Mouse (Mus musculus): Measurements from ENCODE around the gene Capn15.

Gene Capn15

DNA sequence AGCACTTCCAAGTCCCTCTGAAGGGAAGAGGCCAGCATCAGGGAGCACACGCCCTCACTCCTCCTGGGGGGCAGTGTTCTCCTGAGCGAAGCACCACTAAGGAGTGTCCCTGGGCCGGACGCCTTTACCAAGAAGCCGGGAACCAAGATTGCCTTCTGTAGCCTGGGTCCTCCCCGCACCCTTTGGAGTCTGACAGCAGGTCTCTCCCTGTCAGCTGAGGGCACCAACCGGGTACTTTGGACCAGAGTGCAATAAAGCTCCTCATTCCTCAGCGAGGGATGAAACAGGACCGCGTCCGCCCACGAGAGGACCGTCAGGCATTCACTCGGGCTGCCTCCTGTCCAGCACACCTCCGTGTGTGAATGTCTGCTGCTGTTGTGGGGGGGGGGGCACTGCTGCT lies 19.1 kb upstream of the Capn15 start:
- in situ Hi-C loops (cut with MboI; ENCODE audit: low sequenced_read_pairs) = loop anchor here (25.0 kb wide), 1 partner anchor 117 kb away; the partner anchor contains the start of genes Mettl26 and Wfikkn1

DNA sequence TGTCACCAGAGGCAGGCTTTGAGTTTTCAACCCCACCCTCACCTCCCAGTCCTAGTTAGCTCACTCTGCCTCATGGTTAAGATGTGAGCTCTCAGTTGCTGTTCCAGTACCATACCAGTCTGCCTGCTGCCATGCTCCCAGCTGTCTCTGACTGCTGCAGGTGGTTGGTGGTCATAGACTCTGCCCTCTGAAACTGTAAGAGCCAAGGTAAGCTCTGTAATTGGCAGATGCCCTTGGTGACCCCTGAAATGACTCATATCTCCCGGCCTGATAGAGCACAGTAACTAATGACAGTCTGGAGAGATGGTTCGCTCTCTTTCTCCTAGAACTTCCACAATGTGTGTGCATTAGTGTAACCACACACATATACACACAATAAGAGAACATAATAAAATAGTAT lies 18.3 kb upstream of the Capn15 start:
- in situ Hi-C loops (cut with MboI; ENCODE audit: low sequenced_read_pairs) = loop anchor here (25.0 kb wide), 1 partner anchor 117 kb away; the partner anchor contains the start of genes Mettl26 and Wfikkn1

DNA sequence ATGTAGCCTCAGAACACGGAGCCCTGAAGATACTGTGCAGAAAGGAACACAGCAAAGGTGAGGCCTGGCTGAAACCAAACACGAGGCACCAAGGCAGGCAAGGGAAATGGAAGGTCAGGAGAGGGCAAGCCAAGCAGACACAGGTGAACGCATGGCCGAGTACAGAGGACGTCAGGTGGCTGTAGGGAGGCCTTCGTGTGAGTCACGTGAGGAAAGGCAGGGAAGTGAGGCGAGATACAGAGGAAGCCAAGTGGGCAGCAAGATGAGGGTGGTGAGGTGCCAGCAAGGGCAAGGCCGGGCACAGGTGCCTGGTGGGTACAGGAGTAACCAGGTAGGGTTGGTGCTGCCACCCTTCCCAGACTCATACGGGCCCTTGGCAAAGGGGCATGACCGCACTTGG lies 12.8 kb upstream of the Capn15 start:
- in situ Hi-C loops (cut with MboI; ENCODE audit: low sequenced_read_pairs) = no loop called here

DNA sequence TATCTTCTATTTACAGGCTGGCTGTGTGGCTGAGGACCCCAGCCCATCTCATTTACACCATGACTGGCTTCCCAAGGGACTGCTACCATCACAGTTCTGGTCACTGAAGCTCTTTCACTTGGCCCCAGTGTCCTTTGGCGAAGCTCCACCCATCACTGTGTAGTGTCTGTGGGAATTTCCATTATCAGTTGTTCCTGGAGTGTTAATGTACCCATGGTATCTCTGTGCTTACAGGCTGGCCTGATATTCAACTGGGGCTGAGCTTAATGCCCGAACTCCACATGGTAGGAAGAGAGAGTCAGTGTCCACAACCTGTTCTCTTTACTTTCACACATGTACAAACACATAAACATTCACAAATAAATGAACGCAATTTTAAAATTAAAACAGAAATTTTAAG lies 7.9 kb upstream of the Capn15 start:
- in situ Hi-C loops (cut with MboI; ENCODE audit: low sequenced_read_pairs) = no loop called here

DNA sequence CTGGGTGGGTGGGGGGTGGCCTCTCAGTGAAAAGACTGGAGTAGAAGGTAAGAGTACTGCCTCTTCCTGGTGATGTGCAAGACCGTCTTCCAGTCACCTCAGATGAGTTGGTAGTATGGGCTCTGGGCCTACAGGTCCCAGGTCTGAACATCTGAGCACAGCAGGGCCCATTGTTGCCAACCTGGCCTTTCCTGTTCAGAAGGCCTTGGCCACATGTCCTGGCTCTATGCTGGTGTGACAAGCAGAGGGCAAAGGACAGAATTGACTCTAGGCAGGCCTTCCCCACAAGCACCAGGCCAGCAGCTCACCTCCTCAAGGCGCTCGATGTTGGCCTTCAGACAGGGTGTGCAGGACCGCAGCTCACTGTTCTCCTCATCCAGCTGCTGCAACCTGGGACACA lies 6.7 kb upstream of the Capn15 start:
- in situ Hi-C loops (cut with MboI; ENCODE audit: low sequenced_read_pairs) = no loop called here

DNA sequence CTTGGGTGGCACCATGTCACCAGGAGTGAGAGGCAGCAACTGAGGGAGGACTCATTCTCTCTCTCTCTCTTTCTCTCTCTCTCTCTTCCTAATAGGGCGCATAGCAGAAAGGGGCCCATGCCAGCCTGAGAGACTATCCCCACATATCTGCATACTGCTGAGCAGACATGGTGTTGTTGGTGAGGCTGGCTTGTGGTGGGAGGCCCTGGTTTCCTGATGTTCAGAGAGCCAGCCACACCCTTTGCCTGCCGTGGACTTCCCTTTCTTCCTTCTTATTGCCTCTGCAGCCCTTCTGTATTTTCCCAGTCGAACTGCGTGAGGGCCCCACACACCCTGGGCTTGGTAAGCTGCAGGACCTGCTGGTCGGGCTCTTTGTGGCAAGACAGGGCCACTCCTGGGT lies 4.7 kb upstream of the Capn15 start:
- in situ Hi-C loops (cut with MboI; ENCODE audit: low sequenced_read_pairs) = no loop called here

DNA sequence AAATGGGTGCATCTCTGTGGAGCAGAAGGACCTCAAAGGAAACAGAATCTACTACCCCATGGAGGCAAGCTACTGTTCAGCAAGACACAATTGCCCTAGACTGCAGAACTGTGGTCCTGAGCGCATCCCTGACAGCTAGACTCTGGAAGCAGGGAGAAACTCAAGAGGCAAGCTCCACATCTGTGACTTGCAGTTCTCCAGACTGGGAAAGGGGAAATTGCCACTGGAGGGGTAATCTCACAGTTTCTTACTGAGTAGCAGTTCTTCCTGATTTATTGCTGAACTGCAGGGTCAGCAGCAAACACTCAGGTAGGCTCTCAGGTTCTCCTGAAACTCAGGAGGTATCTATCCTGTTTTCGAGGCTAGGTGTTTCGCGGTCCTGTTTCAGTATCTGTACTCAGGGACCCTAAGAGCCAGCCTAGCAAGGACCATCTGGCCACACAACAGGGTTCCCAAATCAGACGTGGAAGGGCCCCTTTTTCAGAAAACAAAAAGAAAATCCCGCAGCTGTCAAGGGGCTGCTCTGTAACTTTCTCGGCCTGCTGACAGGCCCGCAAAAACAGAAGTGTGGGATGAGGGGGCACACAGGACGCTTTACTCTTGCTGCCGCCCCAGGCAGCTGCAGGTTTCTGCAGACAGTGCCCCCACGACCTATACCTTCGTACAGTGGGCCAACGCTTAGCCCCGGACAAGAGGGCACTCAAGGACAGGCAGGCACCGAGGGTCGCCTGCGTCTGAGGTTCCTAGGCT lies 865 bp downstream of the Capn15 start:
- in situ Hi-C loops (cut with MboI; ENCODE audit: low sequenced_read_pairs) = no loop called here

DNA sequence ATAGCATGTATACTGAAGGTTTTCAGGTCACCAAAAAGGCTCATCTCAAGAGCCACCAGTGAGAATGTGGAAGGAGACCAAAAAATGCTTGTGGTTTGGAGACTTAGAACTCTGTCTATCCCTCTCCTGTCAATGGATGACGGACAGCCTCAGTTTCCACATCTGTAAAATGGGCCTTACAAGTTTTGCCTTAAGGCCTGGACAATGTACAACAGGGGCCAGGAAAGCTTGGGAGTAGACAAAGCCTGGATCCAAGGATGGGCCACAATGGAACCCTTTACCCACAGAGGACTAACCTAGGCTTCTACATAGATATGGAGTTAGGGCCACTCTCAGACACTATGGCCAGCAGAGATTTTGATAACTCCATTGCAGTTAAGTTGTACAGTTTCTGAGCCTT lies 1.5 kb downstream of the Capn15 start:
- in situ Hi-C loops (cut with MboI; ENCODE audit: low sequenced_read_pairs) = no loop called here

DNA sequence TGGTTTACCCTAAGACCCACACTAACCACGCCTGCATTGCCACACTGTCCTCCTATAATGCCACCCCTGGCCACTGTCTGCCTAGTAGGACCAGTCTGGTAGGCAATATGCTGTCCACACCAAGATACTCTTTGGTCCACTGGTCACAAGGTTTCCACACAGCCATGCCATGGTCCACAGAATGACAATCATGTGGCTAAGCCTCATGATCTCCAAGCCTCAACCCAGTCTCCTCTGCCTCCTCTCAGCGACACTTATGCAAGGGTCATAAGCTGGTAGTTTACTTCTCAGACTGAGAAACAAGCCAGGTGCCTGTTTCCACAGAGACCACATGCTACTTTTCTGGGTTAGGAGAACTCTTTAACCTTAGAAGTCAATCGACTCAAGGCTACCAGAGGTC lies 2.7 kb downstream of the Capn15 start:
- in situ Hi-C loops (cut with MboI; ENCODE audit: low sequenced_read_pairs) = no loop called here

DNA sequence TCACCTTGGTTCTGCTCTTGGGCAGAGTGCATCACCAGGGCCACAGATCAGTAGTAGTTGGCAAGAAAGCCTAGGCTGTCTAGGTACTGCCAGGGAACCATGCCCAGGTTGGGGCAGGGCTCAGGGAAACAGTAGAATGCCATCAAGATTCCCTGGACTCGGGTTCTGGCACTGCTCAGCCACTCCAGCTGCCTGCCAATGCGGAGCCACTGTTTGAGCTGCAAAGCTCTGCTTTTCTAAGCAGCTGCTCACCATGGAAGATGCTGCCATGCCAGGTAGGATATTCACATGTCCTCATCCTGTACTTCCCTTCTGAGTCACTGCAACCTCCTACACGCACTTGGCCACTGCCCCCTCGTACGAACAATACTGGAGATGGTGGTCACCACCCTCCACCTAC lies 4.7 kb downstream of the Capn15 start:
- in situ Hi-C loops (cut with MboI; ENCODE audit: low sequenced_read_pairs) = no loop called here

DNA sequence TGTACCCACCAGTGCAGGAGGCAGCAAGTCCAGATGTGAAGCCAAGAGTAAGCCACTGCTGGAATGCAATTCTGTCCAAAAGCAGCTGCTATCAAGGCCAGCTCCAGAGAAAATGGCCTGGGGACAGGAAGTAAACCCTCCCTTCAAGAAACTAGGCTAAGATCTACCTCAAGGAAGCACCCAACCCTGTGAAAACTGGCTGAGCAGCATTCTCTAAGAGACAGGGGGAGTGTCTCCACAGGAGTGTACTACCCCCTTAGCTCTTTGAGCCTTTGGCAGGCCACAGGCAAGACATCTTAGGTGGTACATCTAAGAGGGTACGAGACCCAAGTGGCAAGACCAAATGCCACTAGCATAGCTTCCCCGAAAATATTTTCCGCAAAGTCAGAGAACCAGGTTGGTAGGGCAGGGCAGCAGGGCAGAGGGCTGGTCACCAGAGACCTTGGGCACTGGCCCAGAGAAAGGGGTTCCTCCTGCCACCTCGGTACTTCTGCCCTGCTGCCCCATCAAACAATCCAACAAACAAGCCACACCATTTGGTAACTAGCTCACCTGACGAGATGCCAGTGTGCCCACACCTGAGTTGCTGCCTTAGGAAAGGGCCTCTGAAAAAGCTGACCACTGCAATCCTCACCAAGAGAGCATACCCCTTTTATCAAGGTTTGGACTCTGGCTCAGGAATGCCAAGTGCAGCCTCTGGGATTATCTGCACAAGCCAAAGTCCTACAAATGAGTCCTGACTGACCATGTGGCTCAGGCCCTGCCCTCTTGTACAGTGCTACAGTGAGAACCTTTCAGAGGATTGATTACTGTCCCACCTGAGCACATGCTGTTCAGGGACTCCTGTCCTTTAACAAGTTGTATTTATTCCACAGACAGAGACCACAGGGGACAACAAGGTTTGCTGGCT lies 5.5 kb downstream of the Capn15 start:
- in situ Hi-C loops (cut with MboI; ENCODE audit: low sequenced_read_pairs) = no loop called here

DNA sequence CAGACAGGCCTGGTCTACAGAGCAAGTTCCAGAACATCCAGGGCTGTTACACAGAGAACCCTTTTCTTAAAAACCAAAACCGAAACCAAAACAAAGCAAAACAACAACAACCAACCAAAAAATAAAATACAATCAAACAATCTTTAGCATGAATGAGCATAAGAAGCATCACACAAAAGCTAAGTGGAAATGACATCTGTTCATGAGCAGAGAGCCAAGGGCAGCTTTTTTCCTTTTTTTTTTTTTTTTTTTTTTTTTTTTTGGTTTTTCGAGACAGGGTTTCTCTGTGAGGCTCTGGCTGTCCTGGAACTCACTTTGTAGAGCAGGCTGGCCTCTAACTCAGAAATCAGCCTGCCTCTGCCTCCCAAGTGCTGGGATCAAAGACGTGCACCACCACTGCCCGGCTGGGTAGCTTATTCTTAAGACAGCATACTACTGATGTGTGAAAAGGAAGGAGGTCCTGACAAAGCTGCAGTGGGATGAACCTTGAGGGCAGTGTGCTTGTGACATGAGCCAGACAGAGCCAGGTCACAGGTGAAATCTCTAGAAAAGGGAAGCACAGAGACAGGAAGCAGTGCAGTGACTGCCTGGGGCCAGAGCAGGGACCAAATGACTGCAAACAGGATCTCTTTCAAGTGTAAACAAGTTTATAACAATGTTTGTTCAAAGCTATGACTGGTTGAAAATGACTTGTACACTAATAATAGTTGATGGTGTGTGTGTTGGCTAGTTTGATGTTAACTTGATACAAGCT lies 14.5 kb downstream of the Capn15 start:
- in situ Hi-C loops (cut with MboI; ENCODE audit: low sequenced_read_pairs) = no loop called here

DNA sequence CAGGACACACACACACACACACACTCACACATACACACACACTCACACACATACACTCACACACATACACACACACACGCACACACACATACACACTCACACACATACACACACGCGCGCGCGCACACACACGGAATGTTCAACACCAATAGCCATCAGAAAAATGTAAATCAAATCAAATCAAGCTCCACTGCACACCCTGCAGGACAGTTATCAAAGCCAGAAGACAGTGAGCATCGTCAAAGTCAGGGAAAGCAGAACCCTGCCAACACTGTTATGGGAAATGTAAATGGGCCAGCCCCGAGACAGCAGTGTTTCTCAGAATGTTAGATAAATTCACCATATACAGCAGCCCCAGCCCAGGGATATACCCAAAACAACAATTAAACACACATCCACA lies 15.1 kb downstream of the Capn15 start:
- in situ Hi-C loops (cut with MboI; ENCODE audit: low sequenced_read_pairs) = no loop called here

DNA sequence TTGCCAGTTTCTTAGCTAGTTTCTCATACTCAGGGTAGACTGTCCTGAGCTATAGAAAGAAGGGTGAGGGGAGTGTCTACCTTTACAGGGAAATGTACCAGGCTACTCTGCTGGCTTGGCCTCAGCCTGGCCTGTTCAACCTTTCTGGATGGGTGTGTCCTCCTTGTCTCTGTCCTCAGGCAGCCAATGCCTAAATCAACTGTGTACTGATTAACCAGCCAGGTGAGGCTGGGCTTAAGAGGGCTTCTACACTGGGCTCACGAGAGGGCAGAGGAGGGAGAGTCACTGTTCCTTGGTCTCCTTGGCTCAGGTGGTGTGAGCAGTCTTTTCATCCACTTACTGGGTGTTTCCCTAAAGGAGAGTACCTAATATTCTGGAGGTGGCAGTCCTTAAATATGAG lies 17.4 kb downstream of the Capn15 start:
- in situ Hi-C loops (cut with MboI; ENCODE audit: low sequenced_read_pairs) = no loop called here

DNA sequence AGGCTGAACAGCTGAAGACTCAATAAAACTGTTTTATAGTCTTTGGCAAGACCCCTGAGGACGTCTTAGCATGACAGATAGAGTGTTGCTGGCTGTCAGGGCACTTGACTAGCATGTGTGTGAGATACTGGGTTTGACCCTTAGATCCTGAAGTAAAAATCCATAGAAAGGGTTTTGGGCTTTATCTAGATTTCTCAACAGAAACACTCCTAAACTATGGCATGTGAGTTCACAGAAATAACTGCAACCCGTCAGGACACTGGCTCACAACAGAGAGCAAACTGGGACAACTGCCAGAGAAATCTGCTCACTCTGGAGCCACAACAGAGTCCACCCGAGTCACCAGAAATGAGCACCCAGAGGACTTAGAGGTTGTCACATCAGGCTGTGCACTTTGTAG lies 17.9 kb downstream of the Capn15 start:
- in situ Hi-C loops (cut with MboI; ENCODE audit: low sequenced_read_pairs) = no loop called here

DNA sequence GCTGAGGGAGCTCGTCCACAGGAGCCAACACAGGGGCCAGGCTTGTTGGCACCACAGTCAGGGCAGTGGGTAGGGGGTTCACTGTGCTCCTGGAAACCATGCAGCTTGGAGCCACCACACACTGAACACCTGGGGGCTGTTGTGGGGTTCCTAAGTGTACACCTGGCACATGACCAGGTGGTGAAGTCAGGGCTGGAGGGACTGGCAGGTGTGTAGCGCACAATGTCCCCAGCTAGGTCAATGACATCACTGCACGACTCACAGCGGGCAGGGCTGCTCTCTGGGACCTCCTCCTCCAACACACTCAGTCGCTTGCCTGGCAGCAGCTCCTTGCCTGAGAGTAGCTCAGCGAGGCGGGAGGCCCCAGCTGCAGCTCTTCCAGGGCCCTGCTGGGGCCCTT lies 21.3 kb downstream of the Capn15 start:
- in situ Hi-C loops (cut with MboI; ENCODE audit: low sequenced_read_pairs) = no loop called here

DNA sequence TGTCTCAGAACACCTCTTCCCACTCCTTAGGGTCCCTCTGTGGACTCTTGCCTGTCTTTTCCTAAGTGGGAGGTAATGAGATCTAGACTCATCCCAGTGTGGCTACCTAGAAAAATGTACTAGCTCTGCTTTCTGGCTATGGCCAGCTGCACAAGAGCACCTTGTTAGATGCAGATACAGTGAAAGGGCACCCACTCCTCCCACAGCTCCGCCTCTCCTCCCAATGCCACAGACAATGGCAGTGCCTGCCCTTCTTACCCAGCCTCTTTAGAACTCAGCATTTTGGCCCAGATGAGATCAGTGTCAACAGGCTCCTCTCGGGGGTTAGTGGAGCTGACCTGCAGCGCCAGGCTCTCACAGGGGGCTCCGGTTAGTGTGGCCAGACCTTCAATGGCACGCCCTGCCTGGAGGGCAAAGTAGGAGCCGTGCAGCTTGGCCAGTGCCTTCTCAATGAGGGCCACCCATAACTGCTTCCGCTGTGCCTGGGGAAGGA lies 23.1 kb downstream of the Capn15 start:
- in situ Hi-C loops (cut with MboI; ENCODE audit: low sequenced_read_pairs) = no loop called here

DNA sequence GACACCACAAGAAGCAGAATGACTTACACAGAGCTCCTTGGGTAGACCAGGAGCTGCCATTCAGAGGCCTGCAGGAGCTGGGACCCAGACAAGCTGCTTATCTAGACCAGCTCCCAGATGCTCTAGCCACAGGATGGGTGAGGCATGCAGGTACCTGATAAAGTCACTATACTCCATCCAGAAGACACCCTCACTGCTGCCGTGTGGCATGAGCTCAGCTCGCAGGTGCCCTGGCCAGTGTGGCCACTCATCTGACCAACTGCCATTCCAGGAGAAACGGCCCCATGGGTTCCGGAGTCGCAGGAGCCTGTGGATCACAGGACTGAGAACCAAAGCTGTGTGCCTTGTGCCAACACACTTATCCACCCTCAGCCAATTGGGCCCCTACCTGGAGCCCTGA lies 24.0 kb downstream of the Capn15 start:
- in situ Hi-C loops (cut with MboI; ENCODE audit: low sequenced_read_pairs) = no loop called here

DNA sequence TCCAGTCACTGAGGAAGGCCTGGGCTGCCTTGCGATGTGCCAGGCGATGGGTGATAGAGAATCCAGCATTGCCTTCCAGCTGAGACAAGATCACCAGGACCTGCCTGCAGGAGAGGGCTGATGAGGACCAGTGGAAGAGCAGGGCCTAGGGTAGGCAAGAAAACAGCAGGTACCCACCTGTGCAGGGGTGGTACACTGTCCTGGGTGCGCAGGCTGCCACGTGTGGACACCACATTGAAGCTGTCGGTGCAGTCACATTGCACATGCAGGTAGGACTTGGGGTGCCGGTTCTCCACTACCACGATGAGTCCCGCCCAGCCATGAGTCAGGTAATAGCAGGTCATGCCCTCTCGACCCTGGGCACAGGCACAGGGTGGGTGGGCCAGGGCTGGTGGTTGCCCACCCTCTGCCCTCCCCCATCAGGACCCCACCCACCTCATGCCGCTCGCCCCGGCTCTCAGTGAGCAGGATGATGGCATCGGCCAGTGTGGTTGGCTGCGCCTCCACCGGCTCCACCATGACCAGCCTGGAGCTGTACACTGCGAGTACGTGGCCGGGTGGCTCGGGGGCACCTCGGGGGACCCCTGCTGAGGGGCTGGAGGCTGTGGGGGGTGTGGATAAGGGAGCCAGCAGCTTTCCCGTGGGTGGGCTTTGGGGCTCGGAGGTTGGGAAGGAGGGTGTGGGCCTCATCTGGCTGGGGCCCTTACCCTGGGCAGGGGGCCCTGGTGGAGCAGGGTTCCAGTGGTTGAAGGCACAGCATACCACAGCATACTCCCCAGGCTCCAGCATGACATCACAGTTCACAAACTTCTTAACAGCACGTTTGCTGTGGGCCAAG lies 25.7 kb downstream of the Capn15 start:
- in situ Hi-C loops (cut with MboI; ENCODE audit: low sequenced_read_pairs) = no loop called here

DNA sequence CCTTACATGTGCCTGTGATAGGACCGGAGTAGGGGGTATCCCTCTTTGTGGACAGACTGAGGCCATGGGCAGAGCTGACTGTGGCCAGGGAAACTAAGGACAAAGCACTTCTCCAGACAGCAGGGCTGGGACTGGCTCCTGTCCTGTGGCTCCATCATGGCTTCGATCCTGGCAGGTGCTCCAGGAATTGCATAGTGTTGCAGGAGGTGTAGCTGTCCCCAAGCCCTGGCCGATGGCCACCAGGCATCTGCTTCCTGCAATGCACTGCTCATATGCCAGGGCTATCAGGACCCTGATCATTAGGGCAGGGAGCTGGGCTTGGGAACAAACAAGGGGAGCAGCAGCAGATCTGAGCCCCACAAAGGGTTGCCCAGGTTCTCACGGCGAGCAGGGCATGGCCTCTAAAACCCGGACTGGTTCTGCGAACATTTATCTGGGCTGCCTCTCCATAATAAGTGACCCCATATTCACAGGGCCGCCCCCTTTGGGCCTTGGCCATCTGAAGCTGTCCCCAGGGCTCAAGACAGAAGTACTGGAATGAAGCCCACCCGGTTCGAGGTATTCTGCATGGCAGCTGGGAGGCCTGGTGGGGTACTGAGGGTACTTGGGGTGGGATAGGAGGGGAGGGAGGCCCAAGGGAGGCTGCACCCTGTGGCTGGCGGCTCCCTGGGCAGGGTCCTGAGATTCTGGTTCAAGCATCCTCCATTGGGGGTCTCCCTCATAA lies 26.7 kb downstream of the Capn15 start:
- in situ Hi-C loops (cut with MboI; ENCODE audit: low sequenced_read_pairs) = no loop called here

All from CH12F3 (cell line).